ENCODE assay signal across 8 mouse cellular contexts in genomic region chr2:62643405-62644305, GRCm38 (mm10). TPM values are rescaled to one million over a fixed set of nuclear protein-coding genes. Genes with fewer than 3 reads are reported as not detected.
DNase-seq lines count a peak whose midpoint lies in the region; ATAC-seq lines count a peak whose summit lies in the region.

No protein-coding gene starts in this region.

- no peak overlapping the region for H3K9ac ChIP-seq in forebrain, embryonic 16.5 days (replicated peaks; ENCODE audit: low read depth, low read length)

- peak overlapping the region; percentile 36 for H3K4me2 ChIP-seq in forebrain, embryonic 16.5 days (ENCODE audit: low read length)

- peaks cover 22% of the 10 kb centered on the region for H3K4me1 ChIP-seq in forebrain, embryonic 16.5 days (replicated peaks; ENCODE audit: control insufficient read depth, insufficient read depth, low read length)

- WGBS in forebrain, embryonic 16.5 days, result 32% methylated on average over 21 of the region's 21 CpGs

- H3K9me3 ChIP-seq in forebrain, embryonic 16.5 days (ENCODE audit: control insufficient read depth, low read length), result no peaks in the 10 kb centered on the region

- peak; percentile 39 for DNase-seq in left cerebral cortex, postnatal 4 days
- DNase-seq in left cerebral cortex, adult 8-10 months (ENCODE audit: low spot score in 2 of 2), result no peak
- peak; percentile 40 to 52 for DNase-seq in adrenal gland, adult 18-20 months (ENCODE audit: low spot score in 2 of 2)
- peak; percentile 25 for DNase-seq in kidney, adult 11 months
- DNase-seq in lung, postnatal 10 days, result peak; percentile 85
- peak; percentile 67 for DNase-seq in retina, postnatal 1 day
- DNase-seq in frontal cortex, postnatal 14 days (ENCODE audit: low spot score in 2 of 2), result no peak

- intact Hi-C loops in left cerebral cortex, postnatal 4 days (cut with DNase I), result no loop called here

- ATAC-seq in forebrain, embryonic 16.5 days, result peak; percentile 59

- H3K36me3 ChIP-seq in forebrain, embryonic 16.5 days (ENCODE audit: control insufficient read depth, insufficient read depth), result no peaks in the 10 kb centered on the region

- H3K27ac ChIP-seq in forebrain, embryonic 16.5 days (ENCODE audit: low read length), result no peak overlapping the region

- no peak overlapping the region for H3K4me3 ChIP-seq in forebrain, embryonic 16.5 days (replicated peaks; ENCODE audit: low read length)

- H3K27me3 ChIP-seq in forebrain, embryonic 16.5 days (replicated peaks; ENCODE audit: control insufficient read depth, insufficient read depth, low read length), result no peaks in the 10 kb centered on the region

RNA-seq across cellular contexts. Expression of gene Ifih1, which starts 2.4 kb away (rescaled TPM):
- total RNA-seq in left cerebral cortex, postnatal 4 days (2021), result 1 to 10 TPM; 2.1 to 2.2 TPM
- 1 to 10 TPM; 3.0 to 5.8 (median 4.6) TPM for total RNA-seq in left cerebral cortex, adult 8-10 months (2022)
- total RNA-seq in adrenal gland, adult 18-20 months (2021), result 1 to 10 TPM; 8.4 to 10.0 TPM
- 1.2 and 1.4 TPM in 2 replicates for polyA plus RNA-seq in forebrain, embryonic 16.5 days (2015; fragmentation: Nextera tagmentation; extraction: Ambion mirVana)

RNA-seq across cellular contexts. Expression of gene Gca, which starts 20.4 kb away (rescaled TPM):
- total RNA-seq in left cerebral cortex, postnatal 4 days (2021), result 1 to 10 TPM; 5.6 to 7.5 TPM
- 10 to 100 TPM; 14.1 to 17.3 (median 16.5) TPM for total RNA-seq in left cerebral cortex, adult 8-10 months (2022)
- 1 to 10 TPM; 1.7 to 3.3 TPM for total RNA-seq in adrenal gland, adult 18-20 months (2021)
- 8.8 and 9.2 TPM in 2 replicates for polyA plus RNA-seq in forebrain, embryonic 16.5 days (2015; fragmentation: Nextera tagmentation; extraction: Ambion mirVana)

Comparison
In these comparisons a context has a peak if more than half of its experiments do, and no peak if none do; other contexts are left out.
1. DNase-seq: peak in left cerebral cortex, postnatal 4 days (single experiment), adrenal gland, adult 18-20 months (2 of 2), kidney, adult 11 months (single experiment), lung, postnatal 10 days (single experiment) and retina, postnatal 1 day (single experiment); none in left cerebral cortex, adult 8-10 months (0 of 2) and frontal cortex, postnatal 14 days (0 of 2).